Mouse (Mus musculus) liver, embryonic 11.5 days (tissue): ENCODE measurements around the gene Ccdc9. TPM values are rescaled to one million over a fixed set of nuclear protein-coding genes. Genes with fewer than 3 reads are reported as not detected.

Experiments used
- ATAC-seq: fragments of 200-750 bp; cut with Nextera tagmentation; replicated peaks from 2 replicates; pipeline ENCODE4 v1.8.0; 2017; ENCODE audit warnings: moderate number of reproducible peaks, mild to moderate bottlenecking, moderate TSS enrichment, moderate library complexity; ENCODE audit not compliant: low FRiP score
- DNase-seq: peaks from one replicate; pipeline ENCODE4 v3.0.0-alpha.2; 2017; ENCODE audit warnings: low spot score
- H3K27ac ChIP-seq: fragments of 300-500 bp; sonication (generic); 2 replicates; pipeline ENCODE4 v1.5.1; 2014; ENCODE audit warnings: mild to moderate bottlenecking, low read depth, low read length, control low read depth
- H3K27me3 ChIP-seq: fragments of 300-500 bp; sonication (generic); replicated peaks from 2 replicates; pipeline ENCODE4 v1.6.1; 2014; ENCODE audit warnings: low read length, mixed read lengths; ENCODE audit not compliant: control insufficient read depth, insufficient read depth
- H3K36me3 ChIP-seq: fragments of 300-500 bp; sonication (generic); 2 replicates; pipeline ENCODE4 v1.6.1; 2014; ENCODE audit warnings: mild to moderate bottlenecking, low read length, moderate library complexity, mixed read lengths; ENCODE audit not compliant: control insufficient read depth, insufficient read depth
- H3K4me1 ChIP-seq: fragments of 300-500 bp; sonication (generic); replicated peaks from 2 replicates; pipeline ENCODE4 v1.6.1; 2014; ENCODE audit warnings: low read length, mixed read lengths; ENCODE audit not compliant: control insufficient read depth, insufficient read depth
- H3K4me2 ChIP-seq: fragments of 300-500 bp; sonication (generic); 2 replicates; pipeline ENCODE4 v1.6.1; 2014; ENCODE audit warnings: mild to moderate bottlenecking, control low read depth, moderate library complexity
- H3K4me3 ChIP-seq: fragments of 300-500 bp; sonication (generic); 2 replicates; pipeline ENCODE4 v1.5.1; 2014; ENCODE audit warnings: low read depth, low read length, control low read depth
- H3K9ac ChIP-seq: fragments of 300-500 bp; sonication (generic); 2 replicates; pipeline ENCODE4 v1.6.1; 2014; ENCODE audit warnings: low read depth, low read length, control low read depth
- H3K9me3 ChIP-seq: fragments of 300-500 bp; sonication (generic); 2 replicates; pipeline ENCODE4 v1.6.1; 2016; ENCODE audit warnings: low read length, inconsistent platforms, mixed read lengths; ENCODE audit not compliant: control insufficient read depth
- WGBS: fragments of 180-500 bp; shearing (Covaris S2); extraction: QIAGEN DNeasy Blood & Tissue Kit; methylation state at CpG from one replicate; pipeline ENCODE4 v1.1.7; 2014; 5-methylcytosine and 5-hydroxymethylcytosine counted together
- polyA plus RNA-seq: library from polyadenylated mRNA; unstranded; fragments of >200 nt; fragmentation: Nextera tagmentation; extraction: Ambion mirVana; gene quantifications from 2 replicates; pipeline ENCODE4 v1.2.1, GENCODE M21; 2014

The Ccdc9 gene
- polyA plus RNA-seq, 1 experiment from 2014 or later, result 25.3 TPM

DNA sequence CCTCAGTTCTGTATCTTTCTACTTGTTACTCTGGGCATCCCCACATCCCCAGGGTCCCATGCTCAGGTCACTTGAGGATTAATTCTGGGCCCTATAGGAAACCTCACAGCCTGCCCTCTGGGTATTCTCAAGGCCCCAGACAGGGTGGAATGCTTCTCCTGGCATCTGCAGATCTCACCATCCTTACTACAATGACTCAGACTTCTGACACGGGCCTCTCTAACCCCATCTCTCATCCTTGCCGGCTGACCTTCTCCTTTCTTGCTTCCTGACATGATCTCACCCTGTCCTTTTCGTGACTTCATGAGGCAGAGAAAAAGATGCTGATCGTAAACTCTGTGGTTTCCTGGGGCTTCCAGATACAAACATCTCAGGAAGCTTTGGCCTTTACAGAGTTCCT is 32.4 kb downstream of the Ccdc9 start:
- no peak overlapping the region for H3K4me3 ChIP-seq
- H3K9ac ChIP-seq, result no peak overlapping the region
- no peak for DNase-seq
- no peak overlapping the region for H3K27ac ChIP-seq
- H3K9me3 ChIP-seq, result no peaks in the 10 kb centered on the region
- no peak overlapping the region for H3K4me2 ChIP-seq
- no peaks in the 10 kb centered on the region for H3K36me3 ChIP-seq
- no peaks in the 10 kb centered on the region for H3K27me3 ChIP-seq
- 27% methylated on average over 4 of the region's 4 CpGs for WGBS
- no peaks in the 10 kb centered on the region for H3K4me1 ChIP-seq
- no peak for ATAC-seq

GRCm38 (mm10) chr7:16250687-16251086 is 35.9 kb downstream of the Ccdc9 start:
- H3K9ac ChIP-seq, result no peak overlapping the region
- H3K36me3 ChIP-seq, result no peaks in the 10 kb centered on the region
- H3K4me2 ChIP-seq, result no peak overlapping the region
- DNase-seq (no peak), ATAC-seq (no peak)
- H3K4me1 ChIP-seq, result 0 out of 2 replicates have a peak, but pooled peaks cover 2% of the 10 kb centered on the region
- H3K27me3 ChIP-seq, result no peaks in the 10 kb centered on the region
- H3K9me3 ChIP-seq, result no peaks in the 10 kb centered on the region
- 38% methylated on average over 5 of the region's 5 CpGs for WGBS
- H3K4me3 ChIP-seq, result no peak overlapping the region
- no peak overlapping the region for H3K27ac ChIP-seq

- Histone ChIP-seq H3K27me3 (no peaks in the 10 kb centered on the region), H3K27ac (no peak overlapping the region), H3K4me3 (no peak overlapping the region), H3K36me3 (no peaks in the 10 kb centered on the region), H3K9ac (no peak overlapping the region), H3K4me2 (no peak overlapping the region), H3K9me3 (no peaks in the 10 kb centered on the region), H3K4me1 (peaks cover 28% of the 10 kb centered on the region)
- no peak for DNase-seq
- WGBS, result 47% methylated on average over 1 of the region's 4 CpGs
- no peak for ATAC-seq
Measured at GRCm38 (mm10) chr7:16245958-16246357, 40.6 kb downstream of the Ccdc9 start.

- Histone ChIP-seq H3K27me3 (no peaks in the 10 kb centered on the region), H3K36me3 (no peaks in the 10 kb centered on the region), H3K4me2 (no peak within 1 kb of the TSS), H3K4me3 (no peak within 1 kb of the TSS), H3K9ac (no peak within 1 kb of the TSS; the same call in 1 of the 2 replicates), H3K27ac (peak within 1 kb of the TSS; percentile 55), H3K4me1 (peaks cover 39% of the 10 kb centered on the region), H3K9me3 (no peaks in the 10 kb centered on the region)
- ATAC-seq, result no peak
- 64% methylated on average over 5 of the region's 5 CpGs for WGBS
- no peak for DNase-seq
Measured at GRCm38 (mm10) chr7:16244067-16244466, 42.5 kb downstream of the Ccdc9 start, which contains the start of gene C5ar2. Gene C5ar2, minus strand, starts transcription at chr7:16244154.

DNA sequence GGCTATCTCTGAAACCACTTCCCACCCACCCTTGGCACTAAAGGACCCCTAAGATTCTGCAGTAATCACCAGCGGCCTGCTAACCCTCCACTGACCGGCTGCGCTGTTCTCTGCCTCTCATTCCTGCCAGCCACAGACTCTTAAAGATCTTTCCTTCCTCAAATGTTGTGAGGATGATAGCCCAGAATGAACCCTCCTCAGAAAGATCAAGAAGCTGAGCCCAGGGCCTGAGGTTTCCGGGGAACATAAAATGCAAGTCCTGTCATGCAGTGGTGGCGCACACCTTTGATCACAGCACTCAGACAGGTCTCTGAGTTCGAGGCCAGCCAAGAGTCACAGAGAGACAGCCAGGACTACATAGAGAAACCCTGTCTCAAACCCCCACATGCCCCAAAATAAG is 44.4 kb downstream of the Ccdc9 start:
- Histone ChIP-seq H3K36me3 (0 out of 2 replicates have a peak, but pooled peaks cover 3% of the 10 kb centered on the region), H3K4me3 (no peak overlapping the region), H3K9me3 (no peaks in the 10 kb centered on the region), H3K9ac (peak overlapping the region; percentile 27), H3K27me3 (no peaks in the 10 kb centered on the region), H3K4me1 (peaks cover 37% of the 10 kb centered on the region), H3K27ac (peak overlapping the region; percentile 46; the same call in 1 of the 2 replicates), H3K4me2 (peak overlapping the region; percentile 47)
- ATAC-seq (no peak), DNase-seq (no peak)
- WGBS, result 38% methylated on average over 6 of the region's 6 CpGs

DNA sequence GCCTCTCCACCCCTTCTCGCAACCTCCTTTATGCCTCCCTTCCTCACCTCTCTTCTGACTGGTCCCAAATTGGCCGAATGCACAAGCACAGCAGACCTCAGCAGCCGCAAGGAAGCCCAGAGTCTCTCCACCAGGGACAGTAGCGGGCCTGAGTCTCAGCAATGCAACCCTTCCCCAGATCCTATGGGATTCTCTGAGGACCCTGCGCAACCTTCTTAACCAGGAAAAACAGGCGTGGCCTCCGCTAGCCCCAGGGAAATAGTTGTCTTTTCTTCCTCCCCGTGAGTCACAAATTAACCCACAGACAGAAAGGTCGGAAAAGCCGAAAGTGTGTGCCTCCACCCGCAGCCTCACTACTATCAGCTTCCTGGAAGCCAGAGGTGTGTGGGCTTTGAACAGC is 44.8 kb downstream of the Ccdc9 start:
- DNase-seq (no peak), ATAC-seq (peak; percentile 27; the same call in 1 of the 2 replicates)
- H3K9me3 ChIP-seq, result no peaks in the 10 kb centered on the region
- peak overlapping the region; percentile 27 for H3K9ac ChIP-seq
- H3K4me3 ChIP-seq, result peak overlapping the region; percentile 11; the same call in 1 of the 2 replicates
- 0 out of 2 replicates have a peak, but pooled peaks cover 3% of the 10 kb centered on the region for H3K36me3 ChIP-seq
- no peaks in the 10 kb centered on the region for H3K27me3 ChIP-seq
- WGBS, result 39% methylated on average over 11 of the region's 11 CpGs
- peaks cover 37% of the 10 kb centered on the region for H3K4me1 ChIP-seq
- H3K27ac ChIP-seq, result peak overlapping the region; percentile 26; the same call in 1 of the 2 replicates
- peak overlapping the region; percentile 47 for H3K4me2 ChIP-seq

- Histone ChIP-seq H3K27me3 (no peaks in the 10 kb centered on the region), H3K36me3 (0 out of 2 replicates have a peak, but pooled peaks cover 3% of the 10 kb centered on the region), H3K4me1 (peaks cover 37% of the 10 kb centered on the region), H3K4me2 (peak overlapping the region; percentile 62), H3K9me3 (no peaks in the 10 kb centered on the region), H3K4me3 (no peak overlapping the region), H3K27ac (peak overlapping the region; percentile 86), H3K9ac (no peak overlapping the region)
- WGBS, result 62% methylated on average over 1 of the region's 1 CpGs
- no peak for DNase-seq
- peak; percentile 27 for ATAC-seq
Measured at GRCm38 (mm10) chr7:16240978-16241303, 45.7 kb downstream of the Ccdc9 start.

DNA sequence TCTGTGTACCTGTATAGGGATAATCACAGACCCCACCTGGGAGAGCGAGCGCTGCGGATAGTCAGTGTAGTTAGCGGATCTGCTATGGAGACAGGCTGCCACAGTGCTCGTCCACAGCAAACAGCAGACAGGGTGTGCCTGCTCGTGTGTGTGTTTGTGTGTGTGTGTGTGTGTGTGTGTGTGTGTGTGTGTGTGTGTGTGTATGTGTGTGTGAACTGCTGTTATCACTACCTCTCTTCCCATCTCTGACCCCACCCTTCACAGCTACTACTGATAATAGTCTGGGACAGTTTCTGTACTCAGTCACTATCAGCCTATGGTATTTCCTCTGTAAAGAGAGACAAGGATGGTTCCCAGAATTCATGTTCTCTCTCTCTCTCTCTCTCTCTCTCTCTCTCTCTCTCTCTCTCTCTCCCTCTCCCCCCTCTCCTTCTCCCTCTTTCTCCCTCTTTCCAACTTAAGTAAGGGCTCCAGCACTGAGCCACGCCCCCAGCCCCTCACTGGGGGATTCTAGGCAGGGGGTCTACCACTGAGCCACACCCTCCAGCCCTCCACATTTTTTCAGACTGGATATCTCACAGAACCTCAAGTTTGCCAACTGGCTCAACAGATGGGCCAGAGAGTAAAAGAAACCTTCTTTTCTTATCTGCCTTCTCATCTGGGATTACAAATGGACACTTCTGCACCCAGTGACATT is 46.2 kb downstream of the Ccdc9 start:
- peak overlapping the region; percentile 86 for H3K27ac ChIP-seq
- H3K4me1 ChIP-seq, result peaks cover 37% of the 10 kb centered on the region
- ATAC-seq, result peak; percentile 92
- H3K9ac ChIP-seq, result peak overlapping the region; percentile 55; the same call in 1 of the 2 replicates
- H3K36me3 ChIP-seq, result 0 out of 2 replicates have a peak, but pooled peaks cover 3% of the 10 kb centered on the region
- 39% methylated on average over 7 of the region's 7 CpGs for WGBS
- H3K4me3 ChIP-seq, result peak overlapping the region; percentile 23
- no peak for DNase-seq
- H3K27me3 ChIP-seq, result no peaks in the 10 kb centered on the region
- H3K9me3 ChIP-seq, result no peaks in the 10 kb centered on the region
- H3K4me2 ChIP-seq, result peak overlapping the region; percentile 62

DNA sequence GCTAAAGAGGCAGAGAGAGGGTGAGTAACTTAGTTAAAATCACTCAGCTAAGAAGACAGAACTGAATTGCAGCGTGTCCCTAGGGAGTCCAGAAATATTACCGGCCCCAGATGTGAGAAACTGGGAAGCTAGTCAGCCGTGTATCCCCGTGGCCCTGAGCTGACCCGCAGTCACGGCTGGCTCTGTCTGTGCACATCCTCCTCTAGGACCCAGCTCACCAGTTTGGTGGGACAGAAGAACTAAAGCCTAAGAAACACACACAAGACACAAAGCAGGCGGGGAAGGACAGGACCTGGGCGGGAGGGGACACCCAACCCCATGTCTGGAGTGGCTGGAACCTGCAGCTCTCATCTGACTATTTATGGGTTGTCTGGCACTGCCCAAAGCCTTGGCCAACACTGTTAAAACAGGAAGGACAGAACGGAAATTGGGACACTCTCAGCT is 47.0 kb downstream of the Ccdc9 start:
- Histone ChIP-seq H3K4me1 (peaks cover 37% of the 10 kb centered on the region), H3K4me3 (peak overlapping the region; percentile 23), H3K9ac (peak overlapping the region; percentile 55), H3K27me3 (no peaks in the 10 kb centered on the region), H3K36me3 (0 out of 2 replicates have a peak, but pooled peaks cover 3% of the 10 kb centered on the region), H3K9me3 (no peaks in the 10 kb centered on the region), H3K4me2 (peak overlapping the region; percentile 62), H3K27ac (peak overlapping the region; percentile 86)
- 0 out of 2 replicates have a peak, but pooled peaks have one; percentile 8 for ATAC-seq
- 52% methylated on average over 9 of the region's 9 CpGs for WGBS
- no peak for DNase-seq
